Mouse (Mus musculus) gastrocnemius, postnatal 14 days (tissue): ENCODE data around the gene Znrf3. TPM values are rescaled to one million over a fixed set of nuclear protein-coding genes. Genes with fewer than 3 reads are reported as not detected.

ENCODE experiments used
- DNase-seq: peaks from one replicate; pipeline ENCODE4 v3.0.0; 2021; ENCODE audit warnings: mixed read lengths
- intact Hi-C: fragments of 180-260 bp; cut with DNase I; formaldehyde crosslinking; loops from one replicate; pipeline ENCODE4 v1.15.1; 2025; ENCODE audit warnings: low total_unique reads
- total RNA-seq, 2 experiments: library from RNA; stranded (reverse); gene quantifications; 2 replicates each; pipeline ENCODE4 v1.2.3; 2021

Gene Znrf3
- total RNA-seq, 2 experiments from 2014 or later: 6.5 to 9.3 TPM

DNA sequence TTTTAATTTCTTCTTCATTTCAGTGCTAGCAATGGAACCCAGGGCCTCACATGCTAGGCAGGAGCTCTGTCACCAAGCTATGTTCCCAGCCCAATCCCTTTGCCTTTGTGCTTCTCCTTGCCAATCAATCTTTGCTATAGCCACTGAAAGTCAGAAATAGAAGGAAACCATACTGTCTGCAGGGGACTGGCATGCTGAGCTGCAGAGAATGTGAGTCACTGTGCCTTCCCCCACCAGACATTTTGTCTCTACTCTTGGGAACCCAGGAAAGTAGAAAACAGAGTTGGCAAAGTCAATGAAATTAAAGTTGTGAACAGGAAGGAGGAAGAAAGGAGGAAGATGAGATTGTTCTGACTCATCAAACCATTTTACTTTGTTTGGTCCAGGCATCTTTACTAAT, 108.4 kb downstream of the Znrf3 start:
- DNase-seq: no peak
- intact Hi-C loops: no loop called here

DNA sequence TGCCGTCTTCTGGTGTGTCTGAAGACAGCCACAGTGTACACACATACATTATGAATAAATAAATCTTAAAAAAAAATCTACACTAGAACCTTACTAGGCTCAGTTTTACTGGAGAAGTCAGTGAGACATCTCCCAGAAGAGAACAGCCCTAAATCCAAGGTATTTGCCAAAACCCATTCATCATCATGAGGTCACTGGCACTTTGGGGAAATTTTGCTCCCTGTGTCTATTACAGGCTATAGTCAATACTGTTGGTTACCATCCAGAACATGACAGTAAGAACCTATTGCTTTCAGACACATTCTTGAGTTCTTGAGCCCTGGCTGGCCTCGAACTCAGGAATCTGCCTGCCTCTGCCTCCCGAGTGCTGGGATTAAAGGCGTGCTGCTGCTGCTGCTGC, 113.8 kb downstream of the Znrf3 start:
- intact Hi-C loops: no loop called here
- DNase-seq: no peak

DNA sequence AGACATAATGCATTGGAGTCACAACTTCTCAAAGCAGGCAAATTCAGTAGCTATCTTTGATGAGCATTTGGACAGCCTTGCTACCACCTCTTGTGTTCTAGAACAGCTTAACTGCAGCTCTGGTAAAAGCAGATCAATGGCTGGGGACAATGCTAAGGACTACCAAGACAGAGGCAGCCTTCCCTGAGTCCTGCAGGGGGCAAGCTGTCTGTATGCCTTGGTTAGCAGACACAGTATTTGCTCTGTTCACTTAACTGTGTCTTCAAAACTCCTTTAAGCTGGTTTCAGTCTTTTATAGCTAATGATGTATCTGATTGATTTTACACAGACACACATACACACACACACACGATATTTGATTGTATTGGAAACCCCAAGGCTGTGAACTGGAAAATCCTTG, 117.0 kb downstream of the Znrf3 start:
- intact Hi-C loops: no loop called here
- no peak for DNase-seq

- DNase-seq: no peak
- intact Hi-C loops: no loop called here
Measured at GRCm38 (mm10) chr11:5326252-5326651, 118.4 kb downstream of the Znrf3 start.

DNA sequence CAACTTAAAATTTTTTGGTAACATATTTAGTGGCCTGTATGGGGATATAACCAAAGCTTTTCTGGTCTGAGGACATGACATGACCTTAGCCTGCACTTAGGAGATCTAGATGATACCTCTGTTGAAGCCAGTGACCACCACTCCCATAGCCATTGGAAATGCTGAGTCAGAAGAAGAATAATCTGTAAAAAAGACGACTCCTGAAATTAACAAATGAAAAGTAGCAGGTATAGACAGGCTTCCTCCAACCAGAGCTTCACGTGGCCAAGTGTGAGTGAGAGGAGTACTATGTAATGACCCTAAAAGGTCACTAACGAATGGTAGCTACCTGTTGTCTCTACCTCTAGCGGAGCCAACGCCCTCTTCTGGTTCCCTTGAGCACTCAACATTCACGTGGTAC, 119.4 kb downstream of the Znrf3 start:
- no peak for DNase-seq
- intact Hi-C loops: no loop called here

GRCm38 (mm10) chr11:5324296-5324695, 120.4 kb downstream of the Znrf3 start:
- intact Hi-C loops: no loop called here
- DNase-seq: no peak

- no peak for DNase-seq
- intact Hi-C loops: no loop called here
Measured at GRCm38 (mm10) chr11:5321687-5322086, 123.0 kb downstream of the Znrf3 start.

DNA sequence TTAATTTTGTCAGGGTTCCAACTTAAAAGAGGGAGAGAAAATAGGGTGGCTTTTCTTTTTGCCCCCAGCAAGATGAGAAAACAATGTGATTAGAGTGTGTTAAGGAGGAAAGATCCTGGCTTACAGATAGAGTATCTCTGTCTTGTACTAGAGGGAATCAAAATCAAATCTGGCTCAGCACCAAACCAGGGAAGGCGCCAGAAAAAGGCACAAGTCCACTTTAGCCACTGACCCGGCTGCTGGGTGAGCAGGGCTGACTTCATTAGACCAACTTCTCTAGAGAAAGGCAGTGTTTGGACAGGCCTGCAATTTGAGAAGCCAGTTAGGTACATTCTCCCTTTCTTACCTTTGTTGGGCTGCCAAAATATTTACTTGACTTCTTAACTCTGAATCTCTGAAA, 125.7 kb downstream of the Znrf3 start:
- peak; percentile 44 for DNase-seq
- intact Hi-C loops: no loop called here

GRCm38 (mm10) chr11:5318035-5318775, 126.4 kb downstream of the Znrf3 start:
- DNase-seq: no peak
- intact Hi-C loops: no loop called here

GRCm38 (mm10) chr11:5314796-5315195, 129.9 kb downstream of the Znrf3 start:
- intact Hi-C loops: no loop called here
- peak; percentile 17 for DNase-seq

GRCm38 (mm10) chr11:5314330-5314741, 130.3 kb downstream of the Znrf3 start:
- intact Hi-C loops: no loop called here
- DNase-seq: no peak

GRCm38 (mm10) chr11:5307024-5307905, 137.4 kb downstream of the Znrf3 start:
- no peak for DNase-seq
- intact Hi-C loops: no loop called here

GRCm38 (mm10) chr11:5306017-5306416, 138.6 kb downstream of the Znrf3 start:
- intact Hi-C loops: no loop called here
- no peak for DNase-seq

- intact Hi-C loops: no loop called here
- no peak for DNase-seq
Measured at GRCm38 (mm10) chr11:5304526-5304925, 140.1 kb downstream of the Znrf3 start.

GRCm38 (mm10) chr11:5298007-5298372, 146.7 kb downstream of the Znrf3 start:
- DNase-seq: no peak
- intact Hi-C loops: no loop called here

GRCm38 (mm10) chr11:5297148-5298006, 147.3 kb downstream of the Znrf3 start:
- peak; percentile 20 for DNase-seq
- intact Hi-C loops: no loop called here

DNA sequence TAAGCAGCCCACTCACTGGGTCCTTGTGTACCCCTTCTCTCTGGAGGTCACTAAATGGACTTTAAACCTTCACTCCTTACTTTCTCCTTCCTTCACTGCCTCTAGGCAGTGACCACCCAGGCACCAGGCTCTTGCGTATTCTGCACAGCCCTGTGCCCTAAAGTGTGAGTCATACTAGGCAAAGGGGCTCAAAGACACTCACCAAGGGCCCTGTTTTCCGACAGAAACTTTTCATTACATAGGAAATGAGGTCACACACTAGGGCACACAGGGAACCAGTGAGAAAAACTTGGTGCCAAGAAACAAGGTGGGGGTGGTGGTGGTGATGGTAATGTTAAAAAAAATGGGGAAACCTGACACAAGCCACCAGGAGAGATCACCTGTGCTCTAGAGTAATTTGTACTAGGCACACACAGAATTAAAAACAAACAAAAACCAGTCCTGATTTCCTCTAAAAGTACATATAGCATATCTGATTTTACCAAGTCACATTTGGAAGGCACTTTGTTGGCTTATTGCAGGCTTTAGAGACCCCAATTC, 148.0 kb downstream of the Znrf3 start:
- intact Hi-C loops: no loop called here
- DNase-seq: no peak

- no peak for DNase-seq
- intact Hi-C loops: no loop called here
Measured at GRCm38 (mm10) chr11:5294805-5295204, 149.8 kb downstream of the Znrf3 start.

- peak; percentile 47 for DNase-seq
- intact Hi-C loops: loop anchor here (2.0 kb wide), 1 partner anchor 184 kb away; no protein-coding TSS in a partner anchor
Measured at GRCm38 (mm10) chr11:5290691-5291090, 154.0 kb downstream of the Znrf3 start.
